Mouse (Mus musculus) thymus, postnatal 25 days (tissue): ENCODE results near the gene Camkk1.

Source experiments
- DNase-seq: peaks from one replicate; pipeline ENCODE4 v3.0.0; 2022

Gene Camkk1

GRCm38 (mm10) chr11:73018471-73019146 lies at the start of gene Camkk1:
Gene Camkk1 (plus strand): TSS chr11:73019008.
- DNase-seq, result peak; percentile 96

GRCm38 (mm10) chr11:72974995-72975503 lies 43.8 kb upstream of the Camkk1 start:
- DNase-seq, result no peak

GRCm38 (mm10) chr11:72982516-72982915 lies 36.3 kb upstream of the Camkk1 start:
- DNase-seq, result no peak

- peak; percentile 40 for DNase-seq
Observed at GRCm38 (mm10) chr11:72983283-72983682, 35.5 kb upstream of the Camkk1 start.

- no peak for DNase-seq
Observed at GRCm38 (mm10) chr11:72986745-72987144, 32.1 kb upstream of the Camkk1 start.

GRCm38 (mm10) chr11:72987234-72987633 lies 31.6 kb upstream of the Camkk1 start:
- no peak for DNase-seq

GRCm38 (mm10) chr11:72987807-72988206 lies 31.0 kb upstream of the Camkk1 start:
- DNase-seq, result no peak

- DNase-seq, result no peak
Observed at GRCm38 (mm10) chr11:72989044-72989443, 29.8 kb upstream of the Camkk1 start.

GRCm38 (mm10) chr11:72990688-72991087 lies 28.1 kb upstream of the Camkk1 start:
- DNase-seq, result no peak

GRCm38 (mm10) chr11:72991961-72992360 lies 26.8 kb upstream of the Camkk1 start:
- DNase-seq, result no peak

- DNase-seq, result no peak
Observed at GRCm38 (mm10) chr11:72996346-72996745, 22.5 kb upstream of the Camkk1 start.

- DNase-seq, result no peak
Observed at GRCm38 (mm10) chr11:72996781-72997180, 22.0 kb upstream of the Camkk1 start.

GRCm38 (mm10) chr11:72997529-72998326 lies 21.1 kb upstream of the Camkk1 start:
- no peak for DNase-seq

GRCm38 (mm10) chr11:72998771-72999170 lies 20.0 kb upstream of the Camkk1 start, which contains the start of gene P2rx1:
Gene P2rx1 (plus strand): TSS chr11:72999103.
- DNase-seq, result no peak

GRCm38 (mm10) chr11:73001029-73001428 lies 17.8 kb upstream of the Camkk1 start:
- peak; percentile 82 for DNase-seq

GRCm38 (mm10) chr11:73006377-73006776 lies 12.4 kb upstream of the Camkk1 start:
- DNase-seq, result peak; percentile 71

- no peak for DNase-seq
Observed at GRCm38 (mm10) chr11:73007113-73007512, 11.7 kb upstream of the Camkk1 start.

- peak; percentile 82 for DNase-seq
Observed at GRCm38 (mm10) chr11:73007698-73008481, 10.9 kb upstream of the Camkk1 start.

- peak; percentile 56 for DNase-seq
Observed at GRCm38 (mm10) chr11:73008826-73009225, 10.0 kb upstream of the Camkk1 start.

- DNase-seq, result peak; percentile 75
Observed at GRCm38 (mm10) chr11:73009531-73010274, 9.1 kb upstream of the Camkk1 start.

- DNase-seq, result no peak
Observed at GRCm38 (mm10) chr11:73013981-73014380, 4.8 kb upstream of the Camkk1 start.

GRCm38 (mm10) chr11:73014831-73015344 lies 3.9 kb upstream of the Camkk1 start:
- peak; percentile 74 for DNase-seq
